In genomic region chr15:83221721-83222120, GRCm38 (mm10) we compare ENCODE assay signal across 17 mouse cellular contexts. TPM values are rescaled to one million over a fixed set of nuclear protein-coding genes. Genes with fewer than 3 reads are reported as not detected.
DNase-seq lines count a peak whose midpoint lies in the region; ATAC-seq and TF ChIP-seq lines count a peak whose summit lies in the region.
"Had no signal": no experiment of that assay in that cellular context is flagged by ENCODE, and none has a peak within 500 bp of the region (broad histone marks: within the 10 kb centered on the region; RNA-seq: fewer than 3 reads in every experiment).

No protein-coding gene starts in this region.

- H3K79me2 ChIP-seq in CH12.LX (replicated peaks; ENCODE audit: control insufficient read depth, extremely low read depth, insufficient read depth, poor library complexity, severe bottlenecking) = no peaks in the 10 kb centered on the region

- no peaks in the 10 kb centered on the region for H3K36me3 ChIP-seq in heart, embryonic 10.5 days
- H3K36me3 ChIP-seq in limb, embryonic 15.5 days = no peaks in the 10 kb centered on the region
- no peaks in the 10 kb centered on the region for H3K36me3 ChIP-seq in limb, embryonic 10.5 days
- peaks cover 0 to 14% of the 10 kb centered on the region in 2 experiments for H3K36me3 ChIP-seq in CH12.LX (replicated peaks in 1 of 2; ENCODE audit: control insufficient read depth in 1 of 2, insufficient read depth in 1 of 2, low read length in 1 of 2)
- H3K36me3 ChIP-seq in small intestine, adult 2 months (ENCODE audit: control insufficient read depth, insufficient read depth, low read length) = no peaks in the 10 kb centered on the region
- H3K36me3 ChIP-seq: heart, embryonic 12.5 days; midbrain, embryonic 12.5 days had no signal

- no peaks in the 10 kb centered on the region for H3K9me3 ChIP-seq in heart, embryonic 10.5 days
- no peaks in the 10 kb centered on the region for H3K9me3 ChIP-seq in limb, embryonic 15.5 days
- no peaks in the 10 kb centered on the region for H3K9me3 ChIP-seq in limb, embryonic 10.5 days (replicated peaks)
- H3K9me3 ChIP-seq in CH12.LX (replicated peaks; ENCODE audit: low read length) = peaks cover 8% of the 10 kb centered on the region
- H3K9me3 ChIP-seq: forebrain, embryonic 13.5 days; midbrain, embryonic 12.5 days had no signal

- no peak for ATAC-seq in limb, embryonic 15.5 days (ENCODE audit: insufficient number of reproducible peaks, low FRiP score, low TSS enrichment, low read depth)
- ATAC-seq: forebrain, embryonic 13.5 days; hindbrain, embryonic 16.5 days had no signal

- no peak overlapping the region for H3K9ac ChIP-seq in limb, embryonic 15.5 days
- no peak overlapping the region for H3K9ac ChIP-seq in CH12.LX (ENCODE audit: insufficient read depth, low read depth)
- H3K9ac ChIP-seq: forebrain, embryonic 13.5 days; heart, embryonic 12.5 days; midbrain, embryonic 12.5 days had no signal

- TF ChIP-seq CTCF in CH12.LX (conservative IDR thresholded peaks at IDR 0.05 in 1 of 2, IDR thresholded peaks at IDR 0.05 in 1 of 2; ENCODE audit: low read depth in 2 of 2, low read length in 2 of 2) = no peak
- no peak for TF ChIP-seq CTCF in small intestine, adult 2 months (IDR thresholded peaks at IDR 0.05; ENCODE audit: extremely low read depth, insufficient read length, insufficient replicate concordance, low read depth, low read length)

- peak; percentile 94 for DNase-seq in heart, adult 11 months
- no peak for DNase-seq in heart, embryonic 10.5 days (ENCODE audit: low spot score)
- DNase-seq in limb, embryonic 10.5 days (ENCODE audit: low spot score) = no peak
- DNase-seq in CH12.LX (ENCODE audit: extremely low read depth) = peak; percentile 92
- no peak for DNase-seq in cerebellum, postnatal 36 days
- no peak for DNase-seq in testis, postnatal 10 days (ENCODE audit: low spot score)
- DNase-seq: B cell, adult 2 months; cerebellum, adult 9-10 months; embryo, embryonic 11 days had no signal

- dilution Hi-C loops in CH12.LX (cut with MboI; ENCODE audit: extremely low pct_ligation_motif_present, extremely low pct_unique_long_range_greater_than_20kb, low sequenced_read_pairs) = no loop called here

- no peak overlapping the region for H3K27ac ChIP-seq in heart, embryonic 10.5 days
- peak overlapping the region; percentile 95; the same call in 1 of the 2 replicates for H3K27ac ChIP-seq in limb, embryonic 15.5 days
- no peak overlapping the region for H3K27ac ChIP-seq in limb, embryonic 10.5 days
- peak overlapping the region; percentile 3; the same call in 1 of the 2 replicates for H3K27ac ChIP-seq in CH12.LX (ENCODE audit: insufficient read depth, low read depth)
- peak overlapping the region; percentile 44; the same call in 1 of the 2 replicates for H3K27ac ChIP-seq in small intestine, adult 2 months (ENCODE audit: insufficient read depth, low read depth, low read length)
- H3K27ac ChIP-seq: forebrain, embryonic 13.5 days; midbrain, embryonic 12.5 days had no signal

- no peaks in the 10 kb centered on the region for H3K27me3 ChIP-seq in heart, embryonic 10.5 days (ENCODE audit: insufficient read depth, poor library complexity, severe bottlenecking)
- no peaks in the 10 kb centered on the region for H3K27me3 ChIP-seq in limb, embryonic 15.5 days
- no peaks in the 10 kb centered on the region for H3K27me3 ChIP-seq in limb, embryonic 10.5 days (ENCODE audit: low read depth, poor library complexity, severe bottlenecking)
- no peaks in the 10 kb centered on the region for H3K27me3 ChIP-seq in CH12.LX (replicated peaks)
- no peaks in the 10 kb centered on the region for H3K27me3 ChIP-seq in small intestine, adult 2 months (ENCODE audit: control insufficient read depth, insufficient read depth, low read length)
- H3K27me3 ChIP-seq: forebrain, embryonic 13.5 days; heart, embryonic 12.5 days; midbrain, embryonic 12.5 days had no signal

- peak; percentile 96 for TF ChIP-seq EP300 in CH12.LX (IDR thresholded peaks at IDR 0.05; ENCODE audit: low read length)

- in situ Hi-C loops in CH12.LX (cut with MboI; ENCODE audit: low pct_ligation_motif_present, low pct_unique_long_range_greater_than_20kb, low sequenced_read_pairs) = loop anchor here (25.0 kb wide), 2 partner anchors 291 to 409 kb away; partner anchors contain the start of gene Ttll1

- H3K4me1 ChIP-seq in heart, embryonic 10.5 days = peaks cover 26% of the 10 kb centered on the region
- H3K4me1 ChIP-seq in limb, embryonic 15.5 days = peaks cover 42% of the 10 kb centered on the region
- peaks cover 30% of the 10 kb centered on the region for H3K4me1 ChIP-seq in limb, embryonic 10.5 days
- peaks cover 34 to 56% of the 10 kb centered on the region in 2 experiments for H3K4me1 ChIP-seq in CH12.LX (ENCODE audit: control insufficient read depth in 1 of 2, insufficient read depth in 2 of 2)
- H3K4me1 ChIP-seq in small intestine, adult 2 months (ENCODE audit: control insufficient read depth, insufficient read depth, insufficient read length, low read length) = peaks cover 18% of the 10 kb centered on the region

- WGBS in heart, embryonic 10.5 days = 86% methylated on average over 4 of the region's 4 CpGs
- WGBS in limb, embryonic 15.5 days = 84% methylated on average over 4 of the region's 4 CpGs
- WGBS in limb, embryonic 10.5 days = 89% methylated on average over 4 of the region's 4 CpGs
- 80% methylated on average over 4 of the region's 4 CpGs for WGBS in small intestine, adult 2 months

- no peak overlapping the region for H3K4me3 ChIP-seq in heart, embryonic 10.5 days
- no peak overlapping the region for H3K4me3 ChIP-seq in limb, embryonic 15.5 days
- no peak overlapping the region for H3K4me3 ChIP-seq in limb, embryonic 10.5 days
- no peak overlapping the region for H3K4me3 ChIP-seq in CH12.LX (replicated peaks in 1 of 3; ENCODE audit: low read depth in 2 of 3, low read length in 2 of 3, poor library complexity in 1 of 3)
- no peak overlapping the region for H3K4me3 ChIP-seq in small intestine, adult 2 months (ENCODE audit: low read depth, low read length)
- H3K4me3 ChIP-seq: forebrain, embryonic 13.5 days; heart, embryonic 12.5 days; midbrain, embryonic 12.5 days; myocyte had no signal

- no peak; the same call in 1 of the 2 replicates for TF ChIP-seq POLR2A in CH12.LX (IDR thresholded peaks at IDR 0.05; ENCODE audit: low read depth, low read length)
- no peak for TF ChIP-seq POLR2A in small intestine, adult 2 months (IDR thresholded peaks at IDR 0.05; ENCODE audit: low read depth, low read length)

- TF ChIP-seq RAD21 in CH12.LX (IDR thresholded peaks at IDR 0.05; ENCODE audit: low read depth, low read length) = 0 out of 2 replicates have a peak, but pooled peaks have one; percentile 2

- H3K4me2 ChIP-seq in limb, embryonic 15.5 days = no peak overlapping the region
- H3K4me2 ChIP-seq in CH12.LX (ENCODE audit: insufficient read depth, low read depth, poor library complexity, severe bottlenecking) = no peak overlapping the region
- H3K4me2 ChIP-seq: forebrain, embryonic 13.5 days; heart, embryonic 12.5 days; midbrain, embryonic 12.5 days had no signal

TF ChIP-seq in CH12.LX, 34 proteins besides CTCF, POLR2A, EP300 and RAD21 (continues in another document):
- TF ChIP-seq TCF12 (IDR thresholded peaks at IDR 0.05; ENCODE audit: low read depth, low read length) = peak; percentile 77
- no peak for TF ChIP-seq GABPA (IDR thresholded peaks at IDR 0.05; ENCODE audit: insufficient replicate concordance, low read depth, low read length)
- TF ChIP-seq JUND (conservative IDR thresholded peaks at IDR 0.05; ENCODE audit: low read depth, low read length) = peak; percentile 81
- TF ChIP-seq ETS1 (conservative IDR thresholded peaks at IDR 0.05; ENCODE audit: low read depth, low read length) = peak; percentile 86
- TF ChIP-seq NRF1 (IDR thresholded peaks at IDR 0.05; ENCODE audit: low read depth, low read length) = no peak
- peak; percentile 88 for TF ChIP-seq MEF2A (IDR thresholded peaks at IDR 0.05; ENCODE audit: borderline replicate concordance, low read depth, low read length)
- TF ChIP-seq JUN (IDR thresholded peaks at IDR 0.05; ENCODE audit: insufficient read depth, low read depth, low read length) = peak; percentile 65
- 0 out of 2 replicates have a peak, but pooled peaks have one; percentile 71 for TF ChIP-seq RCOR1 (conservative IDR thresholded peaks at IDR 0.05; ENCODE audit: low read depth, low read length)
- TF ChIP-seq ZNF384 (IDR thresholded peaks at IDR 0.05; ENCODE audit: low read depth, low read length) = peak; percentile 41
- TF ChIP-seq HCFC1 (IDR thresholded peaks at IDR 0.05; ENCODE audit: low read depth, low read length) = peak; percentile 49
- TF ChIP-seq SMC3 (IDR thresholded peaks at IDR 0.05; ENCODE audit: low read depth, low read length) = peak; percentile 18; the same call in 1 of the 2 replicates
- no peak for TF ChIP-seq USF1 (IDR thresholded peaks at IDR 0.05; ENCODE audit: low read depth, low read length)
- no peak; the same call in 1 of the 2 replicates for TF ChIP-seq NELFE (IDR thresholded peaks at IDR 0.05; ENCODE audit: low read depth, low read length)
- no peak for TF ChIP-seq MXI1 (IDR thresholded peaks at IDR 0.05; ENCODE audit: low read depth, low read length)
- peak; percentile 79 for TF ChIP-seq SIN3A (IDR thresholded peaks at IDR 0.05; ENCODE audit: low read length)
- peak; percentile 64 for TF ChIP-seq CHD2 (IDR thresholded peaks at IDR 0.05; ENCODE audit: low read length)
- peak; percentile 90 for TF ChIP-seq MYC (IDR thresholded peaks at IDR 0.05; ENCODE audit: low read depth, low read length)
- no peak for TF ChIP-seq PAX5 (IDR thresholded peaks at IDR 0.05; ENCODE audit: low read length)
- TF ChIP-seq USF2 (conservative IDR thresholded peaks at IDR 0.05; ENCODE audit: low read depth, low read length) = no peak

RNA-seq across cellular contexts. Expression of gene A4galt, which starts 29.9 kb away (rescaled TPM):
- polyA plus RNA-seq in heart, embryonic 10.5 days (2016; fragmentation: Nextera tagmentation; extraction: Ambion mirVana) = not detected in 2 replicates
- polyA plus RNA-seq in limb, embryonic 15.5 days (2015; fragmentation: Nextera tagmentation; extraction: Ambion mirVana) = 5.7 and 8.3 TPM in 2 replicates
- not detected in 2 replicates for polyA plus RNA-seq in limb, embryonic 10.5 days (2016; fragmentation: Nextera tagmentation; extraction: Ambion mirVana)
- 23.6 and 29.8 TPM in 2 replicates for total RNA-seq in CH12.LX (2012; rRNA removed)
- 14.8 and 15.9 TPM in 2 replicates for total RNA-seq in CH12.LX (2014; rRNA removed)
- polyA plus RNA-seq in CH12.LX (2012; ENCODE audit: insufficient read length, low read depth) = 11.2 and 11.4 TPM in 2 replicates
- 9.7 and 16.7 TPM in 2 replicates for polyA plus RNA-seq in small intestine, adult 2 months (2012; rRNA removed)
- total RNA-seq: neutrophil, adult 5-6 weeks had no signal

RNA-seq across cellular contexts. Expression of gene Cyb5r3, which starts 49.3 kb away (rescaled TPM):
- polyA plus RNA-seq in heart, embryonic 10.5 days (2016; fragmentation: Nextera tagmentation; extraction: Ambion mirVana) = 177 and 178 TPM in 2 replicates
- polyA plus RNA-seq in limb, embryonic 15.5 days (2015; fragmentation: Nextera tagmentation; extraction: Ambion mirVana) = 152 and 185 TPM in 2 replicates
- 163 and 174 TPM in 2 replicates for polyA plus RNA-seq in limb, embryonic 10.5 days (2016; fragmentation: Nextera tagmentation; extraction: Ambion mirVana)
- total RNA-seq in CH12.LX (2012; rRNA removed) = 54.3 and 59.1 TPM in 2 replicates
- 30.1 and 35.7 TPM in 2 replicates for total RNA-seq in CH12.LX (2014; rRNA removed)
- 92.7 and 102 TPM in 2 replicates for polyA plus RNA-seq in CH12.LX (2012; ENCODE audit: insufficient read length, low read depth)
- 426 and 624 TPM in 2 replicates for polyA plus RNA-seq in small intestine, adult 2 months (2012; rRNA removed)

Comparison
In these comparisons a context has a peak if more than half of its experiments do, and no peak if none do; other contexts are left out.
1. DNase-seq: peak in heart, adult 11 months (single experiment) and CH12.LX (single experiment); none in heart, embryonic 10.5 days (single experiment), limb, embryonic 10.5 days (single experiment), cerebellum, postnatal 36 days (0 of 2) and testis, postnatal 10 days (single experiment).
2. H3K27ac ChIP-seq: peak in limb, embryonic 15.5 days (single experiment), CH12.LX (single experiment) and small intestine, adult 2 months (single experiment); none in heart, embryonic 10.5 days (single experiment) and limb, embryonic 10.5 days (single experiment).